Mouse (Mus musculus) heart, postnatal 0 days (tissue): ENCODE results near the gene Pou3f1. TPM values are rescaled to one million over a fixed set of nuclear protein-coding genes. Genes with fewer than 3 reads are reported as not detected.

ENCODE experiments used
- ATAC-seq: fragments of 200-750 bp; cut with Nextera tagmentation; 2 replicates; pipeline ENCODE4 v1.8.0; 2017; ENCODE audit warnings: low read depth, moderate number of reproducible peaks, moderate library complexity; ENCODE audit not compliant: insufficient read depth
- DNase-seq: peaks from one replicate; pipeline ENCODE4 v3.0.0-alpha.2; 2016; ENCODE audit warnings: low spot score
- H3K27ac ChIP-seq: fragments of 300-500 bp; sonication (generic); 2 replicates; pipeline ENCODE4 v1.5.1; 2014; ENCODE audit warnings: low read depth, mild to moderate bottlenecking
- H3K27me3 ChIP-seq: fragments of 300-500 bp; sonication (generic); 2 replicates; pipeline ENCODE4 v1.6.1; 2014; ENCODE audit warnings: low read length, mixed read lengths; ENCODE audit not compliant: control insufficient read depth, insufficient read depth
- H3K36me3 ChIP-seq: fragments of 300-500 bp; sonication (generic); replicated peaks from 2 replicates; pipeline ENCODE4 v1.6.1; 2014; ENCODE audit warnings: low read length, mixed read lengths; ENCODE audit not compliant: control insufficient read depth, insufficient read depth
- H3K4me1 ChIP-seq: fragments of 300-500 bp; sonication (generic); 2 replicates; pipeline ENCODE4 v1.6.1; 2014; ENCODE audit warnings: antibody characterized with exemption; ENCODE audit not compliant: control insufficient read depth, insufficient read depth
- H3K4me2 ChIP-seq: fragments of 300-500 bp; sonication (generic); 2 replicates; pipeline ENCODE4 v1.6.1; 2014; ENCODE audit warnings: low read depth, mild to moderate bottlenecking, low read length, moderate library complexity
- H3K4me3 ChIP-seq: fragments of 300-500 bp; sonication (generic); 2 replicates; pipeline ENCODE4 v1.5.1; 2014; ENCODE audit warnings: low read depth, low read length
- H3K9ac ChIP-seq: fragments of 300-500 bp; sonication (generic); replicated peaks from 2 replicates; pipeline ENCODE4 v1.6.1; 2014; ENCODE audit warnings: low read depth, low read length, mixed read lengths
- H3K9me3 ChIP-seq: fragments of 300-500 bp; sonication (generic); replicated peaks from 2 replicates; pipeline ENCODE4 v1.6.1; 2016; ENCODE audit warnings: low read length; ENCODE audit not compliant: control insufficient read depth
- CTCF ChIP-seq: IDR thresholded peaks from 2 replicates; pipeline ENCODE4 v1.5.1; 2016; ENCODE audit warnings: antibody characterized with exemption, control low read depth, low read depth
- EP300 ChIP-seq: IDR thresholded peaks from 2 replicates; pipeline ENCODE4 v1.6.1; 2016; ENCODE audit warnings: antibody characterized with exemption, low read depth
- WGBS: fragments of 180-500 bp; shearing (Covaris S2); extraction: QIAGEN DNeasy Blood & Tissue Kit; methylation state at CpG from one replicate; pipeline ENCODE4 v1.1.7; 2014; 5-methylcytosine and 5-hydroxymethylcytosine counted together
- polyA plus RNA-seq: library from polyadenylated mRNA; unstranded; fragments of >200 nt; fragmentation: Nextera tagmentation; extraction: Ambion mirVana; gene quantifications from 2 replicates; pipeline ENCODE4 v1.2.1, GENCODE M21; 2015
- total RNA-seq: library from RNA; depleted of rRNA; stranded (reverse); fragments of >200 nt; gene quantifications from 2 replicates; pipeline ENCODE4 v1.2.3, GENCODE M21; 2014; ENCODE audit warnings: low replicate concordance

Pou3f1 gene
- total and polyA plus RNA-seq, 2 experiments from 2014 or later, result 0.03 to 1.5 TPM

DNA sequence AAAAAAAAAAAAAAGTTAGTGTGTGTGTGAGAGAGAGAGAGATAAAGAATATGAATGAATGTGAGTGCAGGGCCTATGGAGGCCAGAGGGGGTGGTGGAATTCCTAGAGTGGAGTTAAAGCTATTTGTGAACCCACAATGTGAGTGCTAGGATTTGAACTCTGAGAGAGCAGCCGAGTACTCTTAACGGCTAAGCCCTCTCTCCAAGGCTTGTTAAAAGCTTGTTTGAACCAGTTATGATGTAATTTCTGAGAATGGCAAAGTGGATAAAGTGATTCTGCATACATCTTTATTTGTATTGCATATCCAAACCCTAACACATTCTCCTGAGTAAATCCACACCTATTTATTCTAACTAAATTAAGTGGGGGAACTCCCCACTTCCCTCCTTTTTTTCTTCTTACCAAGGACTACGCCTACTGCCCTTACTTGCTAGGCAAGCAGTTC lies 35.8 kb downstream of the Pou3f1 start:
- ATAC-seq (no peak), DNase-seq (no peak)
- peak overlapping the region; percentile 94 for H3K4me3 ChIP-seq
- H3K36me3 ChIP-seq, result 0 out of 2 replicates have a peak, but pooled peaks cover 3% of the 10 kb centered on the region
- H3K4me2 ChIP-seq, result peak overlapping the region; percentile 86
- peaks cover 7% of the 10 kb centered on the region for H3K4me1 ChIP-seq
- H3K9ac ChIP-seq, result peak overlapping the region; percentile 89
- peak overlapping the region; percentile 78; the same call in 1 of the 2 replicates for H3K27ac ChIP-seq
- no peak for TF ChIP-seq CTCF
- no peak for TF ChIP-seq EP300
- no peaks in the 10 kb centered on the region for H3K9me3 ChIP-seq
- 56% methylated on average over 3 of the region's 3 CpGs for WGBS
- H3K27me3 ChIP-seq, result 0 out of 2 replicates have a peak, but pooled peaks cover 3% of the 10 kb centered on the region

DNA sequence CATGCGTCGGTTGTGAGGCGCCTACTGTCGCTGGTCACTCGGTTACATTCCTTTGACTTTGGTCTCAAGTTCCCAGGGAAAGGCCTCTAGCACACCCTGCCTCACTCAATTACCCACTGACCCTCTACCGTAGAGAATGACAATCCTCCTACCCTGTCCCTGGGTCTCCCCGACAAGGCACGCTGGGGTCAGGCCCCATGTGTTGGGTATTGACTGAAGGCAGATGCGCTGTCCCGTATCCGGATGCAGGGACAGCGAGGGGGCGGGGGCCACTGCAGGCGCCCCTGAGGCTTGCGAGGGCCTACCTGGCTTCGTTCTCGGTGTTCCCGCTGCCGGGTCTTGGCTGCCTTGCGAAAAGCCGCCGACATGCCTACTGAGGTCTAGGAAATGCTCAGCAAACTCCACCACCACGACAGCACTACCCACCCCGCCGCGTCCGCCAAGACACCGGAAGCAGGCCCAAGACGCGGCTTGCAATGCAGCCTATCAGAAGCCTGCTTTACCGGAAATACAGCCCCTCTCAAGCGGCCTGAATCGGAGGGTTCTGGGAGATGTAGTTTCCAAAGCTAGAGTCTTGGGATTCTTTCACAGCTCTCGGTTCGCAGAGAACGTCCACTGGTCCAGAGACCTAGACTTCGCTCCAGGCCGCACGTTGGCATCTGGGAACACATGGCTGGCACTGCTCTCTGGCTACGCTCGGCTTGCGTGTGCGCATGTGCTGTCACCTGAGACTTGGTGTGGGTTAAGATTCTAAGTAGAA lies 36.7 kb downstream of the Pou3f1 start, which contains the start of gene Utp11:
TSS of gene Utp11 (minus strand) at position 466 of the 760 bp plus-strand sequence.
- Histone ChIP-seq H3K4me2 (peak within 1 kb of the TSS; percentile 86), H3K9ac (peak within 1 kb of the TSS; percentile 89), H3K27ac (peak within 1 kb of the TSS; percentile 78), H3K27me3 (0 out of 2 replicates have a peak, but pooled peaks cover 3% of the 10 kb centered on the region), H3K36me3 (0 out of 2 replicates have a peak, but pooled peaks cover 3% of the 10 kb centered on the region), H3K9me3 (no peaks in the 10 kb centered on the region), H3K4me3 (peak within 1 kb of the TSS; percentile 94), H3K4me1 (peaks cover 7% of the 10 kb centered on the region)
- DNase-seq (peak; percentile 96), ATAC-seq (peak; percentile 95)
- WGBS, result under 1% methylated on average over 43 of the region's 43 CpGs
- TF ChIP-seq EP300 (0 out of 2 replicates have a peak, but pooled peaks have one; percentile 41), CTCF (no peak)

DNA sequence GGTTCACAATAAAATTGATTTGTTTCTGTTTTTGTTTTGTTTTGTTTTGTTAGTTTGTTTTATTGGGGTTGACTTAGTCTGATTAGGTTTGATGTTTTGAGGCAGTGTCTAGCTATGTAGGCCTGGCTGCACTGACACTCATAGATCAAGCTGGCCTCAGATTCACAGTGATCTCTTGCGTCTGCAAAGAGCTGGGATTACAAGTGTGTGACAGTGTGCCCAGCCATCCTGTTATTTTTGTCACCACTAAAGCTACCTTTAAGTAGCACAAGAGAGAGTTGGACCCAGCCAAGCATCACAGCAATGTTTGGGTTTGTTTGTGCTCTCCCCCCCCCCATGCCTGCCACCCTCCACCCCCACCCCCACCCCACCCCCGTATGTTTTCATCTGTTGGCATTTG lies 38.0 kb downstream of the Pou3f1 start:
- WGBS, result 73% methylated on average over 2 of the region's 2 CpGs
- peaks cover 7% of the 10 kb centered on the region for H3K4me1 ChIP-seq
- DNase-seq, result no peak

DNA sequence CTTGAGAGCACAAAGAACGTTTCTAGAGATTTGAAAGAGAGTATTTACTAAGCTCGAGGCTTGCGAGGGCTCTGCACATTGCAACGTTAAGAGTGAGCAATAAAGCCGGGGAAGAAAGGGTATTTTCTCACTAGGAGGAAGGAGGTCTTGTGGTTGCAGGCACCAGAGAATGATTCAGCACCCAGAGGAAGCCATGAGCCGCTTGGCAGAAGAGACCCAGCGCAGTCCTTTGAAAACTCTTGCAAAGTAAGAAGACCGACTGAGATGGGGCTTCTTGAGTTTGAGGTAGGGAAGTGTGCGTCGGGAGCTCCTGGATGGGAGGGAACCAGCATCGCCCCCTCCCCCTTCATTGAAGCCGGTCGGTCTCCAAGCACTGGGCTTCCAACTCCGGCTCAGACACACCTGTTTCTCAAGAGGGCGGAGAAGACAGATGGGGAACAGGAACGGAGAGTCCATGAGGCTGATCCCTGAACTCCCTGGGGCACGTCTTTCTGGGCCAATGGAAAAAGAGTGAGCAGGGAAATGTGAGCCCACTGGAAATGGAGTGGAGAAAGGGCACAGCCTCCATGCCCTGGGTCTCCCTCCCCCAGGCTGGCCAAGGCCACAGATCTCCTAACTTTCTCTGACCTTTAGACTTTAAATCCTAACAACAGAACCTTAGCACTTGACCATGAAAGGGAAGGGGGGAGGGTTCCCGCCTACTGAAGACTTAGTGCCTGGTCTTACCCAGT lies 39.3 kb downstream of the Pou3f1 start:
- Histone ChIP-seq H3K4me2 (peak overlapping the region; percentile 15; the same call in 1 of the 2 replicates), H3K9ac (no peak overlapping the region), H3K4me3 (no peak overlapping the region)

More for the DNA sequence above, 38.0 kb downstream of the Pou3f1 start:
- ATAC-seq, result no peak
- H3K4me3 ChIP-seq, result no peak overlapping the region
- H3K9me3 ChIP-seq, result no peaks in the 10 kb centered on the region
- H3K9ac ChIP-seq, result no peak overlapping the region
- TF ChIP-seq EP300, result no peak
- TF ChIP-seq CTCF, result no peak
- 0 out of 2 replicates have a peak, but pooled peaks cover 3% of the 10 kb centered on the region for H3K36me3 ChIP-seq
- H3K4me2 ChIP-seq, result no peak overlapping the region
- no peak overlapping the region for H3K27ac ChIP-seq
- H3K27me3 ChIP-seq, result 0 out of 2 replicates have a peak, but pooled peaks cover 3% of the 10 kb centered on the region

DNA sequence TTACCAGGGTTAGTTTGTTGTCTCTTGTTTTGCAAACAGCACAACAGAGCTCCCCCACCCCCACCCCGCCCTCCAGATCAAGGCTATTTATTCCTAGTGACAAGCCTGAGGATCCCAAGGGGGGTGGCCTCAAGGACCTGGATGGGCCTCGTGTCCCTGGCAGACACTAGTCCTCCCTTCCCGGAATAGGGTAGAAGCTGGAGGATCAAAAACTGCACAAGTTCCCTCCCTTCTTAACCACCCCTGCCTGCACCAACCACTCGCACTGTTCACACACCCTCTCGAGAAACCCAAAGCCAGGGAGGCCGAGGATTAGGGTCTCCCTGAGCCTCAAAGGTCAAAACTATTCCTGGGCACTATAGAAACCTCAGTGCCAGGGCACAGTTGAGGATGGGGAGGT lies 43.2 kb downstream of the Pou3f1 start:
- WGBS, result 41% methylated on average over 6 of the region's 6 CpGs
- H3K27ac ChIP-seq, result no peak overlapping the region
- no peaks in the 10 kb centered on the region for H3K9me3 ChIP-seq
- peak overlapping the region; percentile 92 for H3K4me2 ChIP-seq
- ATAC-seq, result no peak
- H3K9ac ChIP-seq, result peak overlapping the region; percentile 81; the same call in 1 of the 2 replicates
- TF ChIP-seq CTCF (no peak), EP300 (no peak)
- no peak overlapping the region; the same call in 1 of the 2 replicates for H3K4me3 ChIP-seq
- no peak for DNase-seq
- H3K27me3 ChIP-seq, result 0 out of 2 replicates have a peak, but pooled peaks cover 3% of the 10 kb centered on the region
- H3K4me1 ChIP-seq, result peaks cover 22% of the 10 kb centered on the region
- H3K36me3 ChIP-seq, result no peaks in the 10 kb centered on the region

More for the DNA sequence above, 39.3 kb downstream of the Pou3f1 start:
- Histone ChIP-seq H3K4me1 (peaks cover 7% of the 10 kb centered on the region), H3K27me3 (0 out of 2 replicates have a peak, but pooled peaks cover 3% of the 10 kb centered on the region), H3K36me3 (no peaks in the 10 kb centered on the region), H3K27ac (no peak overlapping the region), H3K9me3 (no peaks in the 10 kb centered on the region)
- no peak for DNase-seq
- no peak for ATAC-seq
- no peak for TF ChIP-seq EP300
- TF ChIP-seq CTCF, result no peak
- WGBS, result 18% methylated on average over 18 of the region's 18 CpGs
